Mouse (Mus musculus) myocyte (in vitro differentiated cells): Measurements from ENCODE around the gene Dhx32.

Experiments
- E2F4 ChIP-seq: IDR thresholded peaks from one replicate; pipeline ENCODE4 v1.6.1; 2011; ENCODE audit warnings: mild to moderate bottlenecking, control low read depth, moderate library complexity; ENCODE audit not compliant: insufficient read depth
- POLR2A ChIP-seq: IDR thresholded peaks from one replicate; pipeline ENCODE4 v1.6.1; 2011; ENCODE audit warnings: low read depth, mild to moderate bottlenecking, control low read depth, moderate library complexity; ENCODE audit not compliant: insufficient read length
- POLR2AphosphoS2 ChIP-seq: IDR thresholded peaks from one replicate; pipeline ENCODE4 v1.6.1; 2011; ENCODE audit warnings: low read depth, control low read depth; ENCODE audit not compliant: insufficient read length
- TCF12 ChIP-seq: IDR thresholded peaks from one replicate; pipeline ENCODE4 v1.6.1; 2011; ENCODE audit warnings: mild to moderate bottlenecking, control low read depth; ENCODE audit not compliant: poor library complexity, insufficient read depth, severe bottlenecking

DNA sequence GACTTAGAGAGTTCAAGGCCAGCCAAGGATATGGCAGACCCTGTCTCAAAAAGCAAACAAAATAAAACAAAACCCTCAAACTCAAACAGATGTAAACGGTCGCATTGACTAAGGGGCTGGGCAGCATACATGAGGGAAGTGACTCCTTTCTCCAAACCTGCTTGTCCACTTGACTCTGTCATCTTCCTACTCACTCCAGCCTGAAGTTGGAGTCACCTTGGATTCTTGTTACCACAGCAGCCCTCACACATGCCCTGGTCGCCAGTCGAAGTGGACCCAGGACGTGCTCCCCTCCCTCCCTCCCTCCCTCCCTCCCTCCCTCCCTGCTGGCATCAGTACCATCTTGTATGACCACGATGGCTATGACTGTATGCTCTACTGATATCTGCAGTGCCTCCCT, 943 bp downstream of the Dhx32 start:
- no peak for TF ChIP-seq TCF12
- TF ChIP-seq POLR2A: no peak
- TF ChIP-seq E2F4: no peak
- TF ChIP-seq POLR2AphosphoS2: no peak
